8 mouse cellular contexts compared by ENCODE assay signal in genomic region chr4:129250759-129251481, GRCm38 (mm10). TPM values are rescaled to one million over a fixed set of nuclear protein-coding genes. Genes with fewer than 3 reads are reported as not detected.
A peak's percentile ranks its signal among the peaks of the same experiment; 100 is the strongest.
DNase-seq lines count a peak whose midpoint lies in the region; ATAC-seq and TF ChIP-seq lines count a peak whose summit lies in the region.

No protein-coding gene starts in this region.

- peak; percentile 41 for DNase-seq in embryo, embryonic 10.5 days (ENCODE audit: low spot score)
- no peak for DNase-seq in embryo, embryonic 10 days (ENCODE audit: low spot score)
- DNase-seq in lung, adult 2 months = peak; percentile 55
- no peak for DNase-seq in thymus, postnatal 10 days (ENCODE audit: low spot score in 2 of 2)
- DNase-seq in thymus, adult 2 months = no peak

- TF ChIP-seq POLR2A in lung, adult 2 months (IDR thresholded peaks at IDR 0.05; ENCODE audit: borderline replicate concordance, extremely low read depth, low read depth, low read length) = peak; percentile 46; the same call in 1 of the 2 replicates
- TF ChIP-seq POLR2A in thymus, adult 2 months (IDR thresholded peaks at IDR 0.05; ENCODE audit: control insufficient read depth, extremely low read depth, insufficient read depth, low read length, poor library complexity) = no peak

- no peaks in the 10 kb centered on the region for H3K36me3 ChIP-seq in embryonic facial prominence, embryonic 13.5 days
- no peaks in the 10 kb centered on the region for H3K36me3 ChIP-seq in intestine, postnatal 0 days (ENCODE audit: control insufficient read depth, insufficient read depth)
- H3K36me3 ChIP-seq in stomach, embryonic 16.5 days (ENCODE audit: control insufficient read depth, insufficient read depth, low read length) = no peaks in the 10 kb centered on the region
- no peaks in the 10 kb centered on the region for H3K36me3 ChIP-seq in thymus, adult 2 months (ENCODE audit: control insufficient read depth, insufficient read depth, low read length)

- no peak for ATAC-seq in embryonic facial prominence, embryonic 13.5 days (ENCODE audit: insufficient number of reproducible peaks, insufficient read depth, low FRiP score, low TSS enrichment, low read depth)
- ATAC-seq in intestine, postnatal 0 days = peak; percentile 91
- ATAC-seq in stomach, embryonic 16.5 days (ENCODE audit: insufficient read depth, low FRiP score) = peak; percentile 81

- peaks cover 62% of the 10 kb centered on the region for H3K27me3 ChIP-seq in embryonic facial prominence, embryonic 13.5 days
- no peaks in the 10 kb centered on the region for H3K27me3 ChIP-seq in intestine, postnatal 0 days (replicated peaks; ENCODE audit: control insufficient read depth, insufficient read depth, low read length)
- no peaks in the 10 kb centered on the region for H3K27me3 ChIP-seq in stomach, embryonic 16.5 days (ENCODE audit: control insufficient read depth, insufficient read depth, low read length)
- peaks cover 3% of the 10 kb centered on the region for H3K27me3 ChIP-seq in thymus, adult 2 months (ENCODE audit: control insufficient read depth, insufficient read depth, low read length)

- peak overlapping the region; percentile 16; the same call in 1 of the 2 replicates for H3K4me3 ChIP-seq in embryonic facial prominence, embryonic 13.5 days
- no peak overlapping the region for H3K4me3 ChIP-seq in intestine, postnatal 0 days (ENCODE audit: low read depth, low read length)
- no peak overlapping the region for H3K4me3 ChIP-seq in lung, adult 2 months (replicated peaks; ENCODE audit: extremely low read depth, low read depth, low read length)
- H3K4me3 ChIP-seq in stomach, embryonic 16.5 days (replicated peaks; ENCODE audit: low read length) = peak overlapping the region; percentile 9; the same call in 1 of the 2 replicates
- H3K4me3 ChIP-seq in thymus, adult 2 months (ENCODE audit: control insufficient read depth, insufficient read depth, low read length) = no peak overlapping the region

- WGBS in embryonic facial prominence, embryonic 13.5 days = 22% methylated on average over 15 of the region's 15 CpGs
- 27% methylated on average over 15 of the region's 15 CpGs for WGBS in intestine, postnatal 0 days
- WGBS in lung, adult 2 months = 61% methylated on average over 15 of the region's 15 CpGs
- WGBS in stomach, embryonic 16.5 days = 35% methylated on average over 15 of the region's 15 CpGs
- WGBS in thymus, adult 2 months = 78% methylated on average over 15 of the region's 15 CpGs

- H3K4me1 ChIP-seq in embryonic facial prominence, embryonic 13.5 days = peaks cover 34% of the 10 kb centered on the region
- H3K4me1 ChIP-seq in intestine, postnatal 0 days (replicated peaks; ENCODE audit: control insufficient read depth, insufficient read depth, low read length) = peaks cover 11% of the 10 kb centered on the region
- H3K4me1 ChIP-seq in lung, adult 2 months (ENCODE audit: control insufficient read depth, insufficient read depth, low read length) = peaks cover 3% of the 10 kb centered on the region; the same call in 1 of the 2 replicates
- peaks cover 21% of the 10 kb centered on the region for H3K4me1 ChIP-seq in stomach, embryonic 16.5 days (ENCODE audit: control insufficient read depth, insufficient read depth, low read length)
- peaks cover 7% of the 10 kb centered on the region for H3K4me1 ChIP-seq in thymus, adult 2 months (replicated peaks; ENCODE audit: control insufficient read depth, insufficient read depth, low read length)

- no peak overlapping the region for H3K27ac ChIP-seq in embryonic facial prominence, embryonic 13.5 days
- peak overlapping the region; percentile 97 for H3K27ac ChIP-seq in intestine, postnatal 0 days (ENCODE audit: low read depth, low read length)
- H3K27ac ChIP-seq in stomach, embryonic 16.5 days (ENCODE audit: low read length) = peak overlapping the region; percentile 96
- no peak overlapping the region for H3K27ac ChIP-seq in thymus, adult 2 months (ENCODE audit: control insufficient read depth, insufficient read depth, low read length)

- no peak; the same call in 1 of the 2 replicates for TF ChIP-seq CTCF in intestine, postnatal 0 days (IDR thresholded peaks at IDR 0.05; ENCODE audit: low read depth)
- TF ChIP-seq CTCF in lung, adult 2 months (IDR thresholded peaks at IDR 0.05; ENCODE audit: insufficient read depth, low read length) = no peak
- no peak for TF ChIP-seq CTCF in thymus, adult 2 months (IDR thresholded peaks at IDR 0.05; ENCODE audit: borderline replicate concordance, control insufficient read depth, extremely low read depth, insufficient read depth, low read length, poor library complexity)

- H3K4me2 ChIP-seq in embryonic facial prominence, embryonic 13.5 days = peak overlapping the region; percentile 43
- H3K4me2 ChIP-seq in intestine, postnatal 0 days (replicated peaks; ENCODE audit: low read depth) = peak overlapping the region; percentile 46
- peak overlapping the region; percentile 45 for H3K4me2 ChIP-seq in stomach, embryonic 16.5 days (ENCODE audit: low read depth, low read length)

- H3K9me3 ChIP-seq in embryonic facial prominence, embryonic 13.5 days = no peaks in the 10 kb centered on the region
- no peaks in the 10 kb centered on the region for H3K9me3 ChIP-seq in intestine, postnatal 0 days (ENCODE audit: control insufficient read depth)
- H3K9me3 ChIP-seq in stomach, embryonic 16.5 days (replicated peaks; ENCODE audit: control insufficient read depth, low read length) = no peaks in the 10 kb centered on the region

- 0 out of 2 replicates have a peak overlapping the region, but pooled peaks have one; percentile 12 for H3K9ac ChIP-seq in embryonic facial prominence, embryonic 13.5 days
- peak overlapping the region; percentile 41 for H3K9ac ChIP-seq in intestine, postnatal 0 days (ENCODE audit: low read depth, low read length)
- H3K9ac ChIP-seq in stomach, embryonic 16.5 days (ENCODE audit: low read length) = peak overlapping the region; percentile 60

RNA-seq across cellular contexts. Expression of gene C77080, which starts 10.3 kb away (rescaled TPM):
- polyA plus RNA-seq in embryonic facial prominence, embryonic 13.5 days (2015; fragmentation: Nextera tagmentation; extraction: Ambion mirVana) = 7.6 and 8.4 TPM in 2 replicates
- polyA plus RNA-seq in intestine, postnatal 0 days (2015; fragmentation: Nextera tagmentation; extraction: Ambion mirVana) = 14.3 and 15.1 TPM in 2 replicates
- 47.1 and 50.1 TPM in 2 replicates for polyA plus RNA-seq in lung, adult 2 months (2012; rRNA removed)
- 8.2 and 8.5 TPM in 2 replicates for polyA plus RNA-seq in stomach, embryonic 16.5 days (2015; fragmentation: Nextera tagmentation; extraction: Ambion mirVana)
- 18.7 and 19.5 TPM in 2 replicates for polyA plus RNA-seq in thymus, adult 2 months (2012; rRNA removed)

RNA-seq across cellular contexts. Expression of gene Sync, which starts 36.5 kb away (rescaled TPM):
- 0.96 and 1.2 TPM in 2 replicates for polyA plus RNA-seq in embryonic facial prominence, embryonic 13.5 days (2015; fragmentation: Nextera tagmentation; extraction: Ambion mirVana)
- 1.3 and 1.6 TPM in 2 replicates for polyA plus RNA-seq in intestine, postnatal 0 days (2015; fragmentation: Nextera tagmentation; extraction: Ambion mirVana)
- polyA plus RNA-seq in lung, adult 2 months (2012; rRNA removed) = 2.8 TPM in 2 replicates
- polyA plus RNA-seq in stomach, embryonic 16.5 days (2015; fragmentation: Nextera tagmentation; extraction: Ambion mirVana) = 3.0 and 3.9 TPM in 2 replicates
- 0.50 and 0.88 TPM in 2 replicates for polyA plus RNA-seq in thymus, adult 2 months (2012; rRNA removed)

Comparison
In these comparisons a context has a peak if more than half of its experiments do, and no peak if none do; other contexts are left out.
1. DNase-seq: peak in embryo, embryonic 10.5 days (single experiment) and lung, adult 2 months (single experiment); none in embryo, embryonic 10 days (single experiment), thymus, postnatal 10 days (0 of 2) and thymus, adult 2 months (single experiment).
2. H3K27ac ChIP-seq: peak in intestine, postnatal 0 days (single experiment) and stomach, embryonic 16.5 days (single experiment); none in embryonic facial prominence, embryonic 13.5 days (single experiment) and thymus, adult 2 months (single experiment).
3. H3K4me3 ChIP-seq: peak in embryonic facial prominence, embryonic 13.5 days (single experiment) and stomach, embryonic 16.5 days (single experiment); none in intestine, postnatal 0 days (single experiment), lung, adult 2 months (single experiment) and thymus, adult 2 months (single experiment).
4. Peak in every context shown above with its lines, with median percentiles within 50 percentile points of each other: H3K4me2 ChIP-seq and H3K9ac ChIP-seq.